Mouse (Mus musculus) lung, postnatal 10 days (tissue): ENCODE measurements at regions not wholly inside any gene's neighbourhood (a gene's known extent, or its start where the extent isn't known, plus 50 kb on each side); places are given as distances from the start of the nearest gene placed in this dataset.

Experiments used
- DNase-seq: peaks from one replicate; pipeline ENCODE4 v3.0.0; 2021

DNA sequence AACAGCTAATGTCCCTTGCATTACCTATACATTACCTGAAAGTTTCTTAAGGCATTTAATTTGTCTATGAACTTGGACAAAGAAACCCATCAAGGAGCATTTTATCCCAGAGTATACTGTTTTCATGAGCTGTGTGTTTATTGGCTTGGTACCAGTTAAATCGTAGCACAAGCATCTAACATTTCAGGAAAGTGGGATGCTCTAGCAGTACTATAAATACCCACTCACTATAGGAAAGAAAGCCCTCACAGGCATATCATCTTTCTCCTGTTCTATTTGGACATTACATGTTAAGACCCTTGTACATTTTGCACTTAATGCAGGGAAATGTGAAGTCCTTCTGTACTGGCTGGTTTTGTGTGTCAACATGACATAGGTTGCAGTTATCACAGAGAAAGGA is 163.9 kb downstream of the Ptprc start:
- no peak for DNase-seq

DNA sequence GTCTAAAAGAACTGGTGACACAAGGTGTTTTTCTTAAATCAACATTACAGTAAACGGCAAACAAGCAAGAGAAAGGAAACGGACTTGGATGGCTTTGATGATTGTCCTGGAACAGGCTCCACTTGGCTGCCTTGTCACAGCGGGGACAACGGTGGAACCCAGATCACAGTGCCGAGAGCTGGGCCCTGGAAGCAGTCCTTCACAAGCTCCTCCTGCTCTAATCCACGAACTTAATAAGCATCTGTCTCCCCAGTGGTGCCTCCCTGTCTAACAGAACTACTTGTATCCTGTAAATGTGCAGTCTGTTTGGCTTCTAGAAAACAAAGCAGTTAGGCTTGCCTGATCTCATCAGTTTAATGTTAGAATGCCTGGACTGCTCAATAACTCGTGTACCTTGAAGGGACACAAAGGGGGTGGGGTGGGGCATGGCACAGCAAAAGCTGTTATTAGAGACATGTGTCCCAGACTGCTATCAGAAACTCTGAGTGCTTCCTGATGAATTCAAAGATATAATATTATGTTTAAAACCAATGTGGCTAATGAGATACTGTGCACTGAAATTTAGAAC is 164.5 kb downstream of the Ptprc start:
- peak; percentile 6 for DNase-seq

DNA sequence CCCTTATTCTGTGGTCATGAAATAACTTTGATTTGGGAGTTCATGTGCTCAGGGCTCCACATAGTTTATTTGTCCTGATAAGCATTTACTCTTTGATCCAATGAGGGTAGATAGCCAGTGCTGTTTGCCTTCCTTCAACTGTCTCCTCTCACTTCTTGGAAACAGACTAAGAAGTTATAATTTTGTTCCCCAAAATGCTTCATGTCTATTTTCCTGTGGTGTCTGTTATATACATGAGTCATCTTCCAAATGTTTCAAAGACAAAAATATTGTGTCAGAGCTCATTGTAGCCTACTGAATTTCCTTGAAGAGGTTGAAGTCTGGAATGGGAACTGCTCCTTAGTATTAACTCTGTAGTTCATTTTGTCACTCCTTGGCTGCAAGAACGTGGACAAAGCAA is 168.7 kb downstream of the Ptprc start:
- no peak for DNase-seq

DNA sequence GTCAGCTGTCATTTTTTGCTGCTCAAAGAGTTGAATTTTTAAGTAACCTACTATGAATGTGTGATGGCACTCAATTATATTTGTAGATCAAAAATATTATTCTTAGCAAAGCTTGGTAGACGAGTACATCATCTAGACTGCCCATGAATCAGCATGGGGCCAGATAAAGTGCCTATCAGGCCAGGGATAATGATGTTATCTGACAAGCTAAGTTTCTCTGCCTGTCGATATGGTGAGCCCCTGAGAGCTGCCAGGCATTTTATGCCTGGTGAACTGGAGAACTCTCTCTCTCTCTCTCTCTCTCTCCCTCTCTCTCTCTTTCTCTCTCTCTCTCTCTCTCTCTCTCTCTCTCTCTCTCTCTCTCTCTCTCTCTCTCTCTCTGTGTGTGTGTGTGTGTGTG is 171.2 kb downstream of the Ptprc start:
- no peak for DNase-seq

DNA sequence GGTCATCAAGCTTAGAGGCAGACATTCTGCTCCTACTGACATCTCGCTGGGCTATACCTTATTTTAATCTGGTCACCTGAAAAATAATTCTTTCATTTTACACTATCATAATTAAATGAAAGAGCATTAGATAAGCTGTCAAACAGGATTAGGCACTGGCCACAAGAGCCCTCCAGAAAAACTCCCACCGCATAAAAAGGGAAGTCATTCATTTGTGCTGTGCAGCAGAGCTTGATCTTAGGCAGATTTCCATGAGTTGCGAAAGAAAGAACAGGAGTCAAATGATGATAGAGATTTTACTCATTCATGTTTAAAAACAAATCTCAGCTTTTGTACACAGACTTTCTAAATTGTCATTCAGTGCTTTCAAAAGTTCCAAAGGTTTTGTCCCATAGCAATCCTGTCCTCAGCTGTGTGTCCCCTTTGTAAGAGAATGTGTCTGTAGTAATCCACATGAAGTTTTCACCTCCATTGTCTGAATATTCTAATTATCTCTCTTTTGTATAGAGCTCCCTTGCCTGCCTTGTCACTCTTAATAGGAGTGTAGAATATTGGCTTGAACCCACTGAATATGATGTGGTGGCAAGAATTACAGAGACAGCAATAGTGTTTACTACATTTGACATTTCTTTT is 176.1 kb downstream of the Ptprc start:
- no peak for DNase-seq

DNA sequence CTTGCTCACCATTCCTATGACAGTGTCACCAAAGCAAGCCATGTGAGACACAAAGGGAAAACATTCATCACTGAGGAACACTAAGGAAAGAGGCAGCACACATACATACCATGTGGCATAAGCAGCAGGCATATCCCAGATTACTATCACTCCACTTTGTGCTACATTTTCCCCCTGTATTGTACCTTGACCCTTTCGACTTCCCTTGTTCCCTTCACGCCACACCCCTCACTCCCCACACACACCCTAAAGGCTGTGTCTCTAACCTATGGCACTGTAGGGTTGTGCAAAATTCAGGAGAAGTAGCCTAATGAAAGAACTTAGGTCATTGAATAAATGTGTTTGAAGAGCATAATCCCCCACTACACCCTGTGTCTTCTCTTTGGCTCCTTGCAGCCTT is 179.5 kb downstream of the Ptprc start:
- no peak for DNase-seq

DNA sequence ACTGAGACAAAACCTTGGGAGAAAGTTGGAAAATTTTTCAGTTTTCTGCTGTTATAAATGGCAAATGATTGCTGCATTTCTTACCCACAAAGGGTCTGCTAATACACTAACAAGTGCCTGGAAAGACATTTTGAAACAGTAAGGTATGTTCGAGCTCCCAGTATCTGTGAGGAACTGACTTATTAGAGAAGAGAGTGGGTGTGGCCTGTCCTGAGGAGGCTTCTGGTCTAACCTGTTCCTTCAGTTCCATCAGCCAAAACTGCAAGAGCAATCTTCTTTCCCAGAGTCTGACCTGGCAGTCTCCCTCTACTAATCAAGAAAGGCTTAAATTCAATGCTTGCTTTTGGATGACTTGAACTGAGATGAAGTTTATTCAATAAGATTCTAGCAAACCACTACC is 183.6 kb downstream of the Ptprc start:
- no peak for DNase-seq

DNA sequence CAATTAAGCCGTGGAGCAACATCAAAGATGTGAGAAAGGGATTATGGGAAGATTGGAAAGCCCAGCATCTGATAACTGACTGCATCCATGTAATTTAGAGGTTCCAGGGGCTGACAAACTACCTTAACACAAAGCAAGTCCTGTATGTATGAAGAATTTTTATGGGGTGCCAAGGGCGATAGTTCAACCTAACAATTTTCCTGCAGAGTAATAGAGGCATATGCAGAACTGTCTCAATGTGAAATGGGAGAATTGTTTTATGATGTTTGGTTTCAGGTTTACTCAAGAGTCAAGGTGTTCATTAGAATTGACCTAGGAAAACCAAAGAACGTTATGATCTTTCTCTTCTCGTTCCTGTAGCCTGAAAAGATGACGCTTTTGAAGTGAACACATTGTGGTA is 184.1 kb downstream of the Ptprc start:
- no peak for DNase-seq

DNA sequence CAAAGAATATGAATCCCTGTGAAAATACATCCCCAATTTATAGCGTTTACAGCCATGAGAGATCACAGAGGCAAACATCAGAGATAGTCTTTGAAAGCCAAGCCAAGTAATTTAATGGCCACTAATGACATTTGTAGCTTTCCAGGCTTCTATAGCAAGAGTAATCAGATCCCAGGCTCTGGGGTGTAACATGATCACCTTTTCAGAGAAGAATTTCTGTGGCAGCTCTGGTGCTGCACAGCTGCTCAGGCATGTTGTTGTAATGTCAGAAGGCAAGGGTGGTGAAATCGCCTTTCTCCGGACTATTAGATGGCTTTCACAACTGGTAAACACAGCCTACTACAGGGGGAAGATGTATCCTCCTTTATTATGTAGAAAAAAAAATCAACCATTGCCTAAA is 202.1 kb downstream of the Ptprc start:
- no peak for DNase-seq

DNA sequence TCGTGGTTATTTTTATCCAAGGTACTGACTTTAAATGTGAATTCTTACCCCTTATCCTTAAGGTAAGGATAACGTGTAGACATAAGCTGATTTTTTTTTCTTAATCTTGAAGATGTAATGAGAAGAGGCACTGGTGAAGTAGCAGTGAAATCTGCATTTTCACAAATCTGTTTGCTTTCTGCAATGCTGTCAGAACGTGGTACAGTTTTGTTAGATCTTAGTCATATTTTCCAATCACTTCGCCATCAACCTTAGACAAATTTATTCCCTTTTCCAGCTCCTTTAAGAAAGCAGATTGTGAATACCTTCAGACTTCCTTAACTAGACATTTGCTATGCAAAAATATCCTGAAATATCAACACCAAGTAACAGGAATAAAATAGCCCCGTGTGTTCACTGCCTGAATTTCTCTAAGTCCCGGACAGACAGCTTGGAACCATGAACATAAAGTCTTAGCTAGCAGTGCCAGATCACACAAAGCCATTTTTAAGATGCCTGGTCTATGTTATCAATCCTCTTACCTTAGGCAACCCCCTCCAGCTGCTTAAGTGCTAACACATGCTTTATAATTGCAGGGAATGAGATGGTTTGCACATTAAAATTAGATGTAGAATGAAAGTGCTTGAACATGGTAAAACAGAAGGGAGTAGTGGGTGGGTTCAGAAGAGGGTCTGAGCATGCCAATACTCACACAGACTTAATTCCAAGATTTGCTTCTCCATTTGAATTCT is 202.7 kb downstream of the Ptprc start:
- no peak for DNase-seq

DNA sequence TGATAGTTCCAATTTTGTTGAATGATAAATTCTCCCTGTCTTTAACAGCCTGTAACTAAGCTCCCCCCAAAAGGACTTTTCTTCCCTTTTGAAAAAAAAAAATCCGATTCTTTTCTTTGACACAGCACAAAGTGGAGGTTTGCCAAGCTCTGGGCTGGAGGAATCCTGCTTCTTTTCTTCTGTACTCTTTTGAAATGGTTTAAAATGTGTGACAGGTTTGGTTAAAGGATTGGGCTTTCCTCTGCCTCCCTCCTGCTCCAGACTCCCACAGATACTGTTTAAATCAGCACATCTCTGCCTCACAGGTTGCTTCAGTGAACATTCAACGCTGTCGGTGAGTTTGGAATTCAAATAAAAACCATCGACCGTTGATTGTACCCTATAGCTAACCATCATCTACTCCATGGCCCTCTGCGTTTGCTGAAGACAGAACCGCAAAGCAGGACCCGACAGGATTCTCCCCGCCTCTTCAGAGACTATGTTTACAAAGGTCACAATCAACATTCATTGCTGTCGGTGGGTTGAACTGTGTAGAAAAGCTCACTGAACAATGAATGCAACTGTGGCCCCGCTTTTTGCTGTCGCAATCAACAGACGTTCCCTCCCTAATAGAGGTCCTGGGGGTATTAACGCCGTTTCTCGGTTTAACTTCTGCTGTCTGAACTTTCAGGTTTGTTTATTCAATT is 209.2 kb downstream of the Ptprc start:
- no peak for DNase-seq

DNA sequence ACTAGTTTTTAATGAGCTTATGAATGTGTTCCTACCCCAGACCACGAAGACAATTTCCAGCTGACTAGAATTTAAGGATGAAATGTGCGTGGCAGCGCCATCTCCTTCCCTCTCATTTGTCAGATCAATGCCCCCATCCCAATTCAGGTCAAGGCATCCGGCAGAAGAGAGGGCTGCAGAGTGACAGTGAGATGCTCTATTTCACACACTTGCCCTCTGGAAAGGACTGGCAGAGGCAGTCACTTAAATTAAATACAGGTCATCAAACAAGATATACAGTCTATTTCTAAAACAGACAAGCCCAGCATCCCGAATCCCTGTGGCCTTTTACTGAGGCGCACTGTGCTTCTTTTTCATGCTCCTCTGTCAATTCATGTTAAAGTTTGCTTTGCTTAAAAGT is 211.9 kb downstream of the Ptprc start:
- DNase-seq = no peak

DNA sequence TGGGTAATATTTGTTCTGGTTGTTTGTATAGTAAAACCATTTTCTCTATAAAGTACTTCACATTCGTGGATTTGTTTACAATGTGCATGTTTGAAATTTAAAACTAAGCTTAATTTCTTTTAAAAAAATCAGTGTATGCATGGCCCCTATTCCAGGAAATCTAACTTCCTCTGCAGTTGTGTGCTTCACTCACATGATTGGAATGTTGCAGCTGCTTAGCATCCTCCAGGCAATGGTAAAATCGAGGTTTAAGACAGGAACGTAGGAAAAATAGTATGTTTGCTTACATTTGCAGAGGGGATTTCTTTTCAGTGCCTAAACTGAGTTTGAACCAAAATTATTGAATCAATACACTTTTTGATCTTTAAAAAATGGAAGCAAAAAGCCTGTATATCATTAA is 217.5 kb downstream of the Ptprc start:
- no peak for DNase-seq

DNA sequence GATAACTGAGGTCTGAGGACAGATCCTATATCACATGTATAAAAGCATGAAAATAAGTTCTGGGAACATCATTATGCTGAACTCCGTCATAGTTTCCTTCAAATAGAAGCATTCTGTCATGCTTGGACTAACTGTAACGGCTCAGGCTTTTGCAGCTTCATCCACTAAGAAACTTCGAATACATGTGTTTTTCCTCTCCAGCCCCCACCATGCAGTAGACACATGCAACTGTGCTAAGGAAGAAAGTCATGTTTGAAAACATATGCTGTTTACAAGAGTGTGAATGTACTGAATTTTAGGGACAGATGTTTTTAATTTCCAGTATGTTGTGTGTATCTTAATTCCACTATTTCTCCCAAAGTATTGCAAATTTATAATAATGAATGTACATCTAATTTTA is 219.5 kb downstream of the Ptprc start:
- no peak for DNase-seq

DNA sequence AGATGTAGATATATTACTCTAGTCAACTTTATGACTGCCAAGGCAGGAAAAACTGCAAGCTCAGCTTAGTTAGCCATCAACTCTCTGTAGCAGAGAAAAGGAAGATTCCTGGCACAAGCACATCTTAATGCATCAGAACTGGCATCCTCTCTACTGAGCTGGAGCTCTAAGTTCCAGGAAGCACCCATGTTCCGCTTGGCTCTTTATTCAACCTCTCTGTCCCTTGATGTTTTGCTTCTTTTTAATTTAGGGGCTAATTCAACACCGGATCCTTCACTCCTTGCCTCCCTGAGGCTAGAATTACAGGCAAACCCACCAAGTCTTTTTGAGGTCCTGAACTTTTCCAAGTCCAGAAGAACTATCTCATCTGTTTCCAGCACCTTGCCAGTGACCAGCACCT is 220.4 kb downstream of the Ptprc start:
- no peak for DNase-seq

DNA sequence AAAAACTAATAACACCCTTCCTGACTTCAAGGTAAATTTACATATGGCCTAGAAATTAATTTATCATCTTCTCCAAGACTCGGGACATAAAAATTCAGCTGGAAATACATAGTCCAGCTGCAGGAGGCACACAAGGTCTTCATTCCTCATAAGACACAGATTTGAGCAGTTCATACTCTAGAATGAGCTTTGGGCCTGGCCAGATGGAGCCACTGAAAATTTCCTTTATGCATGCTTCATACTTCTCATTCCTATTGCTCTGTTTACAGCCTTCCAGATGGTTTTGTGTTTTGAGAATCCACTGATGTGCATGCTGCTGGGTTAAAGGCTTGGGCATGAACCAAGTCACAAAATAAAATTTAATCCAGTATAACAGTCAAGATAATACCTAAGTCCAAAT is 222.1 kb downstream of the Ptprc start:
- no peak for DNase-seq

DNA sequence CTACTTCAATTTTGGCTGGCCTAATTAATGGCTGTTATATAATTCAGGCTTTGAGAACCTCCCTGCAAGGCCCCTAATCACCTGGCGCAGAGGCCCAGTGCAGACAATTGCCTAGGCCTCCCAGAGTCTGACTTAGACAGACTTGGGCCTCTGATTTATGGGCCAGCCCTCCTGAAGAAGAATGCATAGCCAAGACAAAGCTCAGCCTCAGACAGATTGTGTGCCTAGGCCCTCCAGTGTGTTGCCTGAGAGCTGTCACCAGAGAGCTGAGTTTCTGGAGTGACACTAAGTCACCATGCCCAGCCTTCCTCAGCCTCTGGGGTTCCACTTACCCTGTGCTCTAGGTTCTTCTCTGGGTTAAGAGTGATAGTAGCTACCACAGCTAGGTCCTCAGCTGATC is 222.7 kb downstream of the Ptprc start:
- no peak for DNase-seq

DNA sequence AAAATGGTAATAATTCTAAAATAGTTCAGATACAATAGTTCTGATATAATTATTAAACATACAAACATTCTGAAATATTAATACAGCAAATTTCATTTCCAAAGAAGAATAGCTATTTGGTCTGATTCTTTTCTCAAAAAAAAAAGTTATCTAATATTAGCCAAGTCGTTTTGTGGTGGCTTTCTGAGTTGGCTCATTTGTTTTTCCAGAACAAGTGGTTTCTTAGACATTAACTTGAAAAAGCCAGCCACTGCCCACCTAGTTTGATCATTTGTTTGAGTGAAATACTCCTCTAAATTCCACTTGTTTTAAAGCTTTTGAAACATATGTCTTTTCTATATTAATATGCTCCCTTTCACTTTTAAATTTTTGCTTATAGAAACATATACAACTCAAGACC is 227.6 kb downstream of the Ptprc start:
- no peak for DNase-seq

DNA sequence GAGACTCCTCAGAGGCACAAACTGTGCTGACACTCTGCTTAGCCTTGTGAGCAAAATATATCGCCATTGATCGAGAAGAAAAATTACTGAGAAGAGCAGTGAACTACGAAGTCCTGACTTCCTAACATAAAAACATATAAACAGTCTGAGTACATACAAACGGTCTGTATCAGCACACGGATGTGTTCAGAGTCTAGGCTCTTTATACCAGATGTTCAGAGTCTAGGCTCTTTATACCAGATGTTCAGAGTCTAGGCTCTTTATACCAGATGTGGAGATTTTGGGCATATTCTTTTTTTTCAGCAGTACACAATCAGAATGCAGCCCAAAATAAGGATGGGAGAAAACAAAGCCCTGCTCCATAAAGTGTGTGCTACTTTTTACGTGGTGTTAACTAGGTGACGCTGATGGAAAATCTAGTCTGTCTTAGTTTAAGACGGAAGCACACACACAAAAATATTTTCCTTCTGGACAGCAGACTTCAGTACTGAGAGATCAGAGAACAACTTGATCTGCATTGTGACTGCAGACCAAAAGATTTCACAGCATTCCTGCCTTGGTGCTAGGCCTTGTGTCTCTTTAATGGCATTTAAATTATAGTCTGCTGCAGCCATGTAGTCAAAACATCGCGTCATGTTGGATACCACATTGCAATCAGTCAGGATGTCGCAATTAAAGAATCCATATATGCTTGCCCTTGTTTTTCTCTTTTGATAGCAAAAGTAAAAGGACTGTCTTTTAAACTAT is 233.6 kb downstream of the Ptprc start:
- no peak for DNase-seq

DNA sequence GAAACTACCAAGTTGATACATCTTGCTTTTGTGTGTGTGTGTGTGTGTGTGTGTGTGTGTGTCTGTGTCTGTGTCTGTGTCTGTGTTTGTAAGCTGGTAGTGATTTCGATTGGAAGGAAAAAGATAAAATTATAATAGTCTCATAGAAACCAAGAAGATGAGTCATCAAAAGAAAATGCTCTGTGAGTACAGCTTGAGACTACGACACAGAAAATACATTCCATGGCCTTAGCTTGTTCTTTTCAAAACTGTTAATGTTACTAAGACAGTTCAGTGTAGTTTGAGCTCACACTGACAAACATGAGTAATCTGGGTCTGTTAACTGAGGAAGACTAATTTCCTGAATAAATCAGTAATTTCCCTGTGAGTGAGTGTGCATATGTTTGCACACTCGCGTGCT is 239.8 kb downstream of the Ptprc start:
- DNase-seq = no peak

DNA sequence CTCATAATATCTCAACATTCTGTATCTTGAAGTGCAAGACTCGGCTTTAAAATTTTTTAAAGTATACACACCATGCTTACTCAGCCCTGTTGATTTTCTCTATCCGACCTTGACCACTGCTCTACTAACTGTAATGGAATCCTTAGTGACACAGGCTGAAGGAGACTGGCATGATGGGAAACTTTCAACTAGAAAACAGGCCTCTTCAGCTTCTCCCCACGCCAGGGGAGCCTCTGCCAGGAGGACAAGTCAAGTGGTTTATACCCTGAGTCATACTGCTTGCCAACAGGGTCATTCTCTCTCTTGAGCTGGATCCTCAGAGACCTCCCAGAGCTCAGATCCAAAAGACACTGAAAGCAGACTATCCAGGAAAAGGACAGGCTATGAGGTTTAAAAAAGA is 245.7 kb downstream of the Ptprc start:
- DNase-seq = no peak

DNA sequence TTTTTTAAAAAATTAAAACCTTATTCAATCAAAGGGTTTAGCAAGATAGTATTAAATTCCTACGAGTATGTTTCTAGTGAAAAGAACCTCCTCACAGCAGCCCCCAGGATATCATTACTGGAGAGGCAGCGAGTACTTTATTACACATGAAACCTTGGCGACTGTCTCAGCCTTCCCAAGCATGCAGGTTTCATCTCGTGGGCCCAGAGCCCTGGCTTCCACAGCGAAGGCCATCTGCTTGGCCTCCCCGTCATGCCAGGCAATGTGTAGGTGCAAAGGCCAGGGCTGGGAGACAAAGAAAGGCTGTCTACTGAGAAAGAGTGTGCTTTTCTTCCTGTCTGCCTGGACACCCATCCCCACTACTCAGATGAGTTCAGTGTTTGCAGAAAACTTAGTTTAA is 247.0 kb downstream of the Ptprc start:
- no peak for DNase-seq

DNA sequence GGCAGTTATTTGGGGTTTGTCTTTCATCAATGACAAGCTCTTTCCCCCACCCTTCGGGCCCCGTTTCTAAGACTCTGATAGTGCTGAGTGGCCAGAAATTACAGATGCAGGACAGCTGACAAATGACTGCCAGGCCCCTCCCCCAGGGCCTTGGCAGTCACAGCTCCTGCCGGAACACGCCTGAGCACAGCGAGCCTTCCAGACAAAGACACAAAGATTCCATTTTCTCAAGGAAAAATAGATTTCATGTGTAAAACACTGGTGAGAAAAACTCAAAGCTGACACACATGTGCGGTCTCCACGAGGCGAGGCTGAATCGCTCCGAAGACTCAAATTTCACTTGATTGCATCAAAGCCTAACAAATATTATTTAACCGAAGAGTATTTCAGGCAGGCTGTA is 247.6 kb downstream of the Ptprc start:
- peak; percentile 75 for DNase-seq
